Mouse (Mus musculus) forebrain, embryonic 11.5 days (tissue): Measurements from ENCODE around the gene Olfr1274-ps. TPM values are rescaled to one million over a fixed set of nuclear protein-coding genes. Genes with fewer than 3 reads are reported as not detected.

Experiments
- polyA plus RNA-seq: library from polyadenylated mRNA; unstranded; fragments of >200 nt; fragmentation: Nextera tagmentation; extraction: Ambion mirVana; gene quantifications from 2 replicates; pipeline ENCODE4 v1.2.1, GENCODE M21; 2014

Gene Olfr1274-ps
- polyA plus RNA-seq, 1 experiment from 2014 or later, result not detected

Other genes with a start within 250 kb of the Olfr1274-ps start
- gene Olfr1270, start 245.6 kb upstream of the Olfr1274-ps start, polyA plus RNA-seq, result not detected in 2 replicates
- gene Olfr1506, start 174.2 kb upstream of the Olfr1274-ps start, polyA plus RNA-seq, result not detected in 2 replicates
- gene Olfr142, start 141.1 kb upstream of the Olfr1274-ps start, polyA plus RNA-seq, result not detected in 2 replicates
- not detected in 2 replicates for gene Olfr1271, start 127.7 kb upstream of the Olfr1274-ps start, polyA plus RNA-seq
- gene Olfr1272, start 105.8 kb upstream of the Olfr1274-ps start, polyA plus RNA-seq, result not detected in 2 replicates
- not detected in 2 replicates for gene Gm13769, start 76.5 kb upstream of the Olfr1274-ps start, polyA plus RNA-seq
- 2.5 and 2.9 TPM in 2 replicates for gene Ptprj, start 182.0 kb downstream of the Olfr1274-ps start, polyA plus RNA-seq